Mouse (Mus musculus) myocyte (in vitro differentiated cells): Measurements from ENCODE around the gene Pde4d.

Experiments
- CEBPB ChIP-seq: IDR thresholded peaks from 2 replicates; pipeline ENCODE4 v1.6.1; 2011; ENCODE audit warnings: mild to moderate bottlenecking, moderate library complexity; ENCODE audit not compliant: poor library complexity, insufficient read depth, severe bottlenecking
- E2F4 ChIP-seq: IDR thresholded peaks from one replicate; pipeline ENCODE4 v1.6.1; 2011; ENCODE audit warnings: mild to moderate bottlenecking, control low read depth, moderate library complexity; ENCODE audit not compliant: insufficient read depth
- MAX ChIP-seq: IDR thresholded peaks from one replicate; pipeline ENCODE4 v1.6.1; 2011; ENCODE audit warnings: low read depth, mild to moderate bottlenecking, control low read depth
- MYOG ChIP-seq, 3 experiments: IDR thresholded peaks; one replicate each; pipeline ENCODE4 v1.6.1; 2011; ENCODE audit warnings: control low read depth in 2 of 3, low read depth in 2 of 3, mild to moderate bottlenecking in 2 of 3; ENCODE audit not compliant: insufficient read length in 2 of 3, control insufficient read depth in 1 of 3, insufficient read depth in 1 of 3
- POLR2A ChIP-seq: IDR thresholded peaks from one replicate; pipeline ENCODE4 v1.6.1; 2011; ENCODE audit warnings: low read depth, mild to moderate bottlenecking, control low read depth, moderate library complexity; ENCODE audit not compliant: insufficient read length
- POLR2AphosphoS2 ChIP-seq: IDR thresholded peaks from one replicate; pipeline ENCODE4 v1.6.1; 2011; ENCODE audit warnings: low read depth, control low read depth; ENCODE audit not compliant: insufficient read length
- SRF ChIP-seq: IDR thresholded peaks from one replicate; pipeline ENCODE4 v1.6.1; 2011; ENCODE audit warnings: low read depth; ENCODE audit not compliant: control insufficient read depth, insufficient read length
- TCF12 ChIP-seq: IDR thresholded peaks from one replicate; pipeline ENCODE4 v1.6.1; 2011; ENCODE audit warnings: mild to moderate bottlenecking, control low read depth; ENCODE audit not compliant: poor library complexity, insufficient read depth, severe bottlenecking
- TCF3 ChIP-seq: IDR thresholded peaks from one replicate; pipeline ENCODE4 v1.6.1; 2011; ENCODE audit warnings: low read depth, control low read depth; ENCODE audit not compliant: insufficient read length
- USF1 ChIP-seq: IDR thresholded peaks from one replicate; pipeline ENCODE4 v1.6.1; 2011; ENCODE audit warnings: low read depth, mild to moderate bottlenecking, control low read depth, moderate library complexity

GRCm38 (mm10) chr13:108552995-108553394, 103.2 kb downstream of the Pde4d start:
- TF ChIP-seq TCF12 (no peak), POLR2A (no peak), MAX (no peak), MYOG (IDR thresholded peaks at IDR 0.05; ENCODE audit: control insufficient read depth in 1 of 3, insufficient read depth in 1 of 3, insufficient read length in 2 of 3, low read depth in 2 of 3) (no peak), E2F4 (no peak), USF1 (no peak), SRF (no peak), CEBPB (no peak), TCF3 (no peak), POLR2AphosphoS2 (no peak)
